Mouse (Mus musculus) frontal cortex, postnatal 36 days (tissue): ENCODE measurements around the gene Olfr820.
"Not testable (repeated sequence)": the region's sequence is repeated elsewhere in the genome, so short reads cannot be mapped to it uniquely, and the experiment has no call there.

ENCODE experiments used
- DNase-seq, 2 experiments: peaks; one replicate each; pipeline ENCODE4 v3.0.0; 2022; ENCODE audit warnings: low spot score in 2 of 2

Gene Olfr820

DNA sequence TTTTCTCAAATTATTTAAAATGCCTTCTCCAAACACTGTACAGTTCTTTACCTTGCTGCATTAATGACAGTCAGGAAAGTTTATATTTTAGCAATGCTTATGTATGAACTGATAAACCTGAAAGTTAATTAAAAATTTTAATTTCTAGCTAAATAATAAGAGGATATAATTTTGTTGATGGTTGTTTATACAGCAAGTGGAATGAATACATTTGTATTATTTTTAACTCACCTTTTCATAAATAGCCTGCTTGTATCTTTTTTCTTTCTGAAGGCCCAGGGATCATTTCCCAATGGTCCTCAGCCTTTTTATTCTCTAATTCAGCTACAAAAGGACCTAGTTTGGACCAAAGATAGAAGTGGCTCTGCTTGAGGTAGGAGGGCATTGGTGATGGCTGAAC, at the start of gene Olfr820:
TSS of gene Olfr820 (plus strand) at position 301 of the 400 bp plus-strand sequence.
- DNase-seq, result no peak

GRCm38 (mm10) chr10:129966232-129966631, 46.2 kb upstream of the Olfr820 start:
- DNase-seq, result not testable (repeated sequence)

GRCm38 (mm10) chr10:129967166-129967565, 45.3 kb upstream of the Olfr820 start, which contains the start of gene Olfr819:
TSS of gene Olfr819 (minus strand) at chr10:129967266.
- not testable (repeated sequence) for DNase-seq

DNA sequence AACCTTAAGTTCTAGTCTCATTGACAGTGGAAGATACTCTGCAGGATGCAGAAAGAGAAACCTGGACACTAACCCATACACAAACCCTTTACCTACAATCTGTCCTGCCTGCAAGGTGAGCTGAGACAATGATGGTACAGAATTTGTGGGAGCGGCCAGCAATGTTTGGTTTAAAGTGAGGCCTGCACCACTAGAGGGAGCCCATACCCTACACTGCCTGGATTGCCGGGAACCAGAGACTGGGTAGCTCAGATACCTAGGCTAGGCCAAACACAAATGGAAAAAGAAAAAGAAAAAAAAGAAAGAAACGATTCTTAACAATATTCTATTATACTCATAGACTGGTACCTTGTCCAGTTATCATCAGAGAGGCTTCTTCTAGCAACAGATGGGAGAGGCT, 39.4 kb upstream of the Olfr820 start:
- not testable (repeated sequence) for DNase-seq

DNA sequence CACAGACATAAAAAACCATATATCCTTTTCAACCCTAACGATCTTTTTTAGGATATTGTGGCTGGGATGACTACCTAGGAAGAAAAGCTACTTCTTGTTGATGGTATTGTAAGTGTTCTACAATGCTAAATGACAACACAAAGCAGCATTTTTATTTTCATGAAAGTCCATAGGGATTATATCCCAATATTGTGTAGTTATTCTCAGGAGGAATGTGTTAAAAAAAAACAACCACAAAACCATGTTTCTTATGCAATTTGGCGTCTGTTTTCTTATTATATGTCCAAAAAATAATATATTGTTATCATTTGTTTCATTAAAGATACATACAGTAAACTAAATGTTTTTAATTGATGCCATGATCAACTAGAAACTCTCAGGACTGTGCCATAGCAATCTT, 36.4 kb upstream of the Olfr820 start, which contains the start of gene Olfr247:
TSS of gene Olfr247 (minus strand) at position 101 of the 400 bp plus-strand sequence.
- DNase-seq, result not testable (repeated sequence)

DNA sequence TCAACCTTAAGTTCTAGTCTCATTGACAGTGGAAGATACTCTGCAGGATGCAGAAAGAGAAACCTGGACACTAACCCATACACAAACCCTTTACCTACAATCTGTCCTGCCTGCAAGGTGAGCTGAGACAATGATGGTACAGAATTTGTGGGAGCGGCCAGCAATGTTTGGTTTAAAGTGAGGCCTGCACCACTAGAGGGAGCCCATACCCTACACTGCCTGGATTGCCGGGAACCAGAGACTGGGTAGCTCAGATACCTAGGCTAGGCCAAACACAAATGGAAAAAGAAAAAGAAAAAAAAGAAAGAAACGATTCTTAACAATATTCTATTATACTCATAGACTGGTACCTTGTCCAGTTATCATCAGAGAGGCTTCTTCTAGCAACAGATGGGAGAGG, 30.6 kb upstream of the Olfr820 start:
- DNase-seq, result not testable (repeated sequence)

DNA sequence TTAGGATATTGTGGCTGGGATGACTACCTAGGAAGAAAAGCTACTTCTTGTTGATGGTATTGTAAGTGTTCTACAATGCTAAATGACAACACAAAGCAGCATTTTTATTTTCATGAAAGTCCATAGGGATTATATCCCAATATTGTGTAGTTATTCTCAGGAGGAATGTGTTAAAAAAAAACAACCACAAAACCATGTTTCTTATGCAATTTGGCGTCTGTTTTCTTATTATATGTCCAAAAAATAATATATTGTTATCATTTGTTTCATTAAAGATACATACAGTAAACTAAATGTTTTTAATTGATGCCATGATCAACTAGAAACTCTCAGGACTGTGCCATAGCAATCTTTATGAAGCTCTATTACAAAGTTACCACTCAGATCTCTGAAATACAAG, 27.5 kb upstream of the Olfr820 start, which contains the start of gene Gm10310:
TSS of gene Gm10310 (minus strand) at position 101 of the 400 bp plus-strand sequence.
- not testable (repeated sequence) for DNase-seq

- not testable (repeated sequence) for DNase-seq
Observed at GRCm38 (mm10) chr10:130004104-130004503, 8.3 kb upstream of the Olfr820 start.

GRCm38 (mm10) chr10:130005366-130005765, 7.1 kb upstream of the Olfr820 start:
- not testable (repeated sequence) for DNase-seq

DNA sequence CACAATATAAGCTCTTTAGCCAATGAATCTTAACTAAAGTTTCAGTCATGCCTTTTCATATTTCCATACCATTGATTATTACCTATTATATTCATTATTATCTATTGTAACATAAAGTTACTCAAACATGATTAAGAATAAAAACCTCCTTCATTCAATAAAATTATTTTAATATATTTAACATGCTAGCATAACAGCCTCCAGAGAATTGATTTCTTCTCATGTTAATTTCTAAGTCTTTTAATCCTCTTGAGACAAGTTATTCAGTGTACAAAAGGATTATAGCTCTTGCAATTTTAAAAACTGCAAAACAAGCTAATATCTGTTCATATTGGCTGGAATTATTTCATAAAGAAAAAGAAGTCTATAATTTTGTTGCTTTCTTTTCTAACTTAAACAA, 17.6 kb downstream of the Olfr820 start, which contains the start of gene Olfr821:
TSS of gene Olfr821 (plus strand) at position 301 of the 400 bp plus-strand sequence.
- DNase-seq, result no peak

GRCm38 (mm10) chr10:130037096-130037495, 24.7 kb downstream of the Olfr820 start:
- no peak for DNase-seq
